Mouse (Mus musculus) natural killer cell, adult 2 months (primary cell): Measurements from ENCODE around the gene Ttll5.

Experiments
- DNase-seq, 2 experiments: peaks; one replicate each; pipeline ENCODE4 v3.0.0; 2022; ENCODE audit warnings: low spot score in 2 of 2

Ttll5 gene

DNA sequence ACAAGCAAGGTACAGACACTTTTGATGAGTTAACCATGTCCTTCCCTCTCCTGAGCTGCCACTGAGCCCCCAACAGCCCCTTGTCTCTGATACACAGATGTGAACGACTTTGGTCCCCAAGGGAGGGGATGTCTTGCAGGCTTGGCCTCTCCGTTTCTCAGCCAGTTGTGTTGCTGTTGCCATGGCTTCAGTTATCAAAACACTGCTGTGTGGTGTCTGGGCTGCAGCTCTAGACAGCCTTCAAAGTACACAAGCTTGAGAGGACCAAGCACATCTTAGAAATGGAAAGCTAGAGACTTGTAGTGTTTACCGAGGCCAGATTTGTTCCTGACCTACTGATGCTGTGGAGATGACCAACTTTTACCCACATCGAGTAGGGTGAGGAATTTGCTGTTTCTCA, 102.4 kb downstream of the Ttll5 start:
- DNase-seq = no peak

DNA sequence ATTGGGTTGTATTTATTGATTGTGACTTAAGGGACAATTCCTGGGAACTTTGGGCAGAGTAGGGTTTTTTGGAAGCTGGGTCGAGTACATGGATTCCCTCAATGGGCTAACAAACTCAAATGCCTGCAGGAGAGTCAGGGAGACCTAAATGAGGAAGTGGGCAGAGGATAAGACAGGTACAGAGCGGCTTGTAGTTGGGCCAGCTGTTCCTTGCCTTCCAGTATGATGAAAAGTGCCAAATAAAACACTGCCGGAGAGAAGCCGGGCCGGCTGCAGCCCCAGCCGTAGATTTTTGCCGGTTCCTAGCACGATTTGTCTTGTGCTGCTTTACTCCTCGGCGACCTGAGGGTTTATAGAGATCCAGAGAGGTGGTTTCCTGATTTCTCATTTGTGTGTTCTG, 104.1 kb downstream of the Ttll5 start:
- no peak for DNase-seq

DNA sequence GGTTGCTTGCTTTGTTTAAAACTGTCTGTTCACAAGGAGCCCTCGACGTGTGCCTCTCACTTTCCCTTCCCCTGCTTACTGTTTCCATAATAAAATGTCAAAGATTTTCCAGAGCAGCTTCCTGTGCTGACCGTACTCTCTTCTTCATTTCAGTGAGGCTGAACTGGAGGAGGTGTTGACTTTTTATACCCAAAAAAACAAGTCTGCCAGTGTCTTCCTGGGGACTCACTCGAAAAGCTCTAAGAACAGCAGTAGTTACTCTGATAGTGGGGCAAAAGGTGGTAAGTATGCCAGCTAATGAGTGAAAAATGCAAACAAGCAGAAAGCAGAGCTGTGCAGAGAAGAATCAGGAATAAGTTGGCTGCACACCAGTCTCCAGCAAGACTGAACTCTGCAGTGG, 105.3 kb downstream of the Ttll5 start:
- DNase-seq = no peak

DNA sequence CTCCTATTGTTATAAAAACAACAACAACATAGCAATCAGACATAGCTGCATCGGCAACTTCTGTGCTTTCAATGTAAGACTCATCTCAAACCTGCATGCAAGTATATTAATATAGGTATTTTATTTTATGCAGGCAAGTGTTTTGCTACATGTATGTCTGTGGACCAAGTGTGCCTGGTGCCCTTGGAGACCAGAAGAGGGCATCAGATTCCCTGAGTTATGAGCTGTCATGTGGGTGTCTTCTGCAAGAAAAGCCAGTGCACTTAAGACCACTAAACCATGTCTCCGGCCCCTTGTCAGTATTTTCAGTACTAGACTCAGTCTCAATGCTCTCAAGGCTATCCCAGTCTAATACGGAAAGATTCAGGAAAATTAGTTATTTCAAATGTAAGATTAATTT, 106.3 kb downstream of the Ttll5 start:
- DNase-seq = no peak

DNA sequence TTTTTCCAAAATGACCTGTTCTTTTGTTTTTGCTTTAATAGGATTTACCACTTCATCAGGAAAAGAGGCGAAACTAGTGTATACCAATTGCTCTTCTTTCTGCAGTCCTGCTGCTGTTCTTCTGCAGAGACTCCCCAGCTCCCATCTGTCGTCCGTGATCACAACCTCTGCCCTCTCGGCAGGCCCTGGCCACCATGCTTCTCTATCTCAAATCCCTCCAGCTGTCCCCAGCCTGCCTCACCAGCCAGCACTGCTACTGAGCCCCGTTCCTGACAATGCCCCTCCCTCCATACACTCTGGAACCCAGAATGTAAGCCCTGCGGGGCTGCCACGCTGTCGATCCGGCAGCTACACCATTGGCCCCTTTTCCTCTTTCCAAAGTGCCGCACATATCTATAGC, 108.8 kb downstream of the Ttll5 start:
- no peak for DNase-seq

DNA sequence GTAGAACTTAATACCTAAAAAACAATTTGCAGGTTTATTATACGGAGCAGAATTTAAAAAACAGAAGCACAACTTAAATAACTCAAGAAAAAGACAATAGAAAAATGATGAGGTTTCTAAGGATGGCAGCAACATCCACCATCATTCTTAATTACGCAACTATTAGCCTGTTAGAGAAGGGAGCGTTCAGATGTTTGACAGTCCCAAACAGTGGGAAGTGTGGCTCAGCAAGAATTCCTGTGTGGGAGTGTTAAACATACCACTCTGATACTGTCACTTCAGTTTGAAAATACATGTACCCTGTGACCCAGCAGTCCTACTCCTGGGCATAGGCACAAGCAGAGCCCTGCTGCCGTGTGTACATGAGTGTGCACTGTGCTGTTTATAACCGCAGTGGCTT, 112.9 kb downstream of the Ttll5 start:
- no peak for DNase-seq

DNA sequence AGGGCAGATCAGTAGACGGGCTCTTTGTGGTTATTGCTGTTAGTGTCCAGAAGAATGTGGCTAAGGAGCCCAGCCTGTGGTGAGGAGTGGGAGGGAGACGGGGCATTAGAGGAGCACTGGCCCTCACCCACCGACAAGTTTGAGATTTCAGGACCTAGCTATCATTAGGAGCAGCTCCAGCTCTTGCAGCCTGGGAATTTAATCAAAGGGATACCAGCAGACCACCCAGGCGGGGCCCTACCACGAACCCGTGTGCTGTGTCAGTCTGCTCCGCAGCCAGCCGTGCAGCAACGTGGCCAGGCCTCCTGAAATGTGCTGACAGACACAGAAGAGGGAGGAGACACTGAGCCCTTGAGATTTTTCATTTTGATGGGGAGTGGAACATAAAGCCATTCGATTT, 119.0 kb downstream of the Ttll5 start:
- no peak for DNase-seq

DNA sequence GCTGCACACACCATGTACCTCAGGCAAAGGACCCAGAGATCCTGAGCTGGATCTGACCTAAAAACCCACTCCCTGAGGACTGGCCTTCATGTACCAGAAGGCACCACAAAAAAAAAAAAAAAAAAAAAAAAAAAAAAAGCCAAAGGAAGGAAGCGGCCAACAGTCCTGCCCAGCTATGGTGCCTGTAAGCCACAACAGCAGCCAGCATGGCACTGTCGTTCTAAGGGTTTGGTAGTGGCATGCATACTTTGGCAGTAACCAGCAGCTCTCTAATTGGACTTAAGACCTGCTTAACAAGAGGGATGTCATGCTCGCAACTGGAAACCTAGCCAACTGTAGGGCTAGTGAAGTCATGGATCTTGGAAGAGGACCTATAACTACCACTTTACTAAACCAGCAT, 120.0 kb downstream of the Ttll5 start:
- DNase-seq = no peak

DNA sequence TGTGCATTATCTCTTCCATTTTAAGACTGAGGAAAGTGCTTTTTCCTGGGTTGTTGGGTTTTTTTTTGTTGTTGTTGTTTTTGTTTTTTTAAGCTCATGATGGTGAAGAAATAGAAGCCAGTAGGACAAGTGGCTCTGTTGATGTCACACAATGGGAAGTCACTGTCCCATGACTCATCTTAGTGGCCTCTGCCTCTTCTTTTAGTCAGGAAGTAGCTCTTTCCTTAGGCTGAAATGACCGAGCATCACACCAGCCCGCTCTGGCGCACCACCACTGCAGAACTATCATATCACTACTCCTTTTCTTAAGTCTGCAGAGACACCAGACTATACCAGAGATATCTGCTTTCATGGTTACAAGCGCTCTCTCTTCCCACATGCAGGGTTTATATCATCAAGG, 122.7 kb downstream of the Ttll5 start:
- DNase-seq = no peak

DNA sequence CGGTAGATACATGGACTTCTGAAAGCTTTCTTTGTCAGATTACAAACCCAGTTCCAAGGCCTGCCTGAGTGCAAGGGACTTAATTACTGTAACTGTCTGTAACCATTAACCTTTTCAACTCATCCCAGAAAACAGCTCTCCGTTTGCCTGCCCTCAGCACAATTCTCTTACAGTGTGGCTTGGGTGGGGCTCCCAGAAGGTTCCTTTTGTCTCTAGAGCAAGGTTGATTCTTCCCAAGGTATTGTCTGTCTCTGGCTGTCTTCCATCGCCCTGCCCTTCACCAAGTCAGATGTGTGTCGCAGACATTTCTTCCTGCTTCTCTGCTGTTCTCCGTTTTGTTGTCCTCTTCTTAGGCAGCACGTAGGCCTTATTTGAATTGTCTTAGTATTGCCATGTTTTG, 125.2 kb downstream of the Ttll5 start:
- no peak for DNase-seq

DNA sequence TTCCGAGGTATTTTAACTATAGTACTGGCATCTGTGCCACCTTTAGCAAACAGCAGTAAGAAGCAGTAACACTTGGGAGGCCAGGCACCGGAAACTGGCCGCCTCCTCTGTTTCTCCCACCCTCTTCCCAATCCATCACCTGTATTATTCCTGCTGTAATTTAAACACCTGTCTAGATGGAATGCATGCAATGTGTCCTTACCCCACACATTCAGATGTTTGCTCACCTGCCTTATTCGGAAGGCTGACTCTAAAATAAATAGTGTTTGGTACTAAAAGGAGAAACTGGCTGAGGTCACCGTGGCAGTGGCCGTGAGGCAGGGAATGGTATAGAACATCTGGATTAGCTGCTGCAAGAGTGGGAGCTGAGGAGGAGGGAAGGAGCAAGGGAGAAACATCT, 125.9 kb downstream of the Ttll5 start:
- no peak for DNase-seq

DNA sequence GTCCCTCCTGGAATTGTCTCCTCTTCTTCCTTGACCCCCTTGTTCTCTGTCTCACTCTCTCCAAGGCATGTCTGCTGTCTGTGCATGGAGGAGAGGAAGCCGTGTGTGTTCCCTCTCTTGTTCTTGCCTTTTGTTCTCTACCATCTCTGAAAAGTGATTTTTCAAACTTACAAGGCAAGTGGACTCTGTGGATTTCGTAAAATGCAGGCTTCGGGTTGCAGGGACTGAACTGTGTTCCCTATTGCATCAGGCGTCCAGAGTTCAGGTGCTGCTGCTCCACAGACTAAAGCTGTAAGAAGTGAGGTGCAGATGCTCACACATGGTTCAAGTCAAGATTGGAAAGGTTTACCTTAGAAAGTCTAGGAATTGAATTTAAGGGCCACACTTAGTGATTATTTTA, 126.6 kb downstream of the Ttll5 start:
- no peak for DNase-seq

DNA sequence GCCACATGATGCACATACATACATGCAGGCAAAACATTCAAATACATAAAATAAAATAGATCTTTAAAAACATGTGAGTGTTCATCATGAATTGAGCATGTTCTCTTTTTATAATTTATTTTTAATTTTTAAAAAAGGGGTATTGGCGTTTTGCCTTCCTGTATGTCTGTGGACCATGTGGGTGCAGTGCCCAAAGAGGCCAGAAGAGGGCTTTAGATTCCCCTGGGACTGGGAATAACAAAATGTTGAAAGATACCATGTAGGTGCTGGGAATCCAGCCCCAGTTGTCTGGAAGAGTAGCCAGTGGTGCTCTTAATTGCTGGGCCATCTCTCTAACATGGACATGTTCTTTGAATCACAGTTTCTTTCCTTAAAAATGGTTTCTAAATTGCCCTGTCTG, 127.4 kb downstream of the Ttll5 start:
- no peak for DNase-seq

DNA sequence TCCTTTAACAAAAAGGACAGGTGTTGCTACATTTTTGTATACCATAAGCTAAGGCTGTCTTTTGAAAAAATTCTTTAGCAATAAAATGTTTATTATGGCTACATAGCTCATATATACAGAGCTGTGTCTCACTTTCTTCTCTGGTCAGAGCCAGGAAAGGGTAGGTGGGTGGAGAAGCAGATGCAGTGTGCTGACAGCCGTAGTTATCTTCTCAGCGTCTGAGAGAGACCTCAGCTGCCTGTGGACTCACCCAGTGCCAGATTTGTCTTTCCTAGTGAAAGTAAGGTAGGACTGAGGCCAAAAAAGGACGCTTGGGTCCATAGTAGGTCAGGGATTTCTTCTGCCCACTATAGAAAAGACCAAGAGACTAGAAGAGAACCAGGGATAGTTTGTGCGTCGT, 127.9 kb downstream of the Ttll5 start:
- no peak for DNase-seq

DNA sequence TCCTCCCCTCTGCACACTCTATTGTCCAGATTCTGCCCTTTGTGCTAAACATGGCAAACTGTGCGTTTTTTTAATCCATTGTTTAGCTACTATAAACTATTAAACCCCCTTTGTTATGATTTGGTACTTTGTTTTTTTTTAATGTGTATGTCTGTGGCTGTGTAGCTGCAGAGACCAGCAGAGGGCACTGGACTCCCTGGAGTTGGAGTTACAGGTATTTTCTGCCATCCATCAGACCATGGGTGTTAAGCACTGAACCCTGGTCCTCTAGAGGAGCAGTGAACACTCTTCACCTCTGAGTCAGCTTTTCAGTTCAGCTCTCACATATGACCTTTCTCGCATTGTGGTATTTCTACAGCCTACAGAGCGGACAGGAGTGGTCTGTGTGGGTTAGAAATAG, 129.7 kb downstream of the Ttll5 start:
- DNase-seq = peak in 1 of 2 experiments; percentile 34

DNA sequence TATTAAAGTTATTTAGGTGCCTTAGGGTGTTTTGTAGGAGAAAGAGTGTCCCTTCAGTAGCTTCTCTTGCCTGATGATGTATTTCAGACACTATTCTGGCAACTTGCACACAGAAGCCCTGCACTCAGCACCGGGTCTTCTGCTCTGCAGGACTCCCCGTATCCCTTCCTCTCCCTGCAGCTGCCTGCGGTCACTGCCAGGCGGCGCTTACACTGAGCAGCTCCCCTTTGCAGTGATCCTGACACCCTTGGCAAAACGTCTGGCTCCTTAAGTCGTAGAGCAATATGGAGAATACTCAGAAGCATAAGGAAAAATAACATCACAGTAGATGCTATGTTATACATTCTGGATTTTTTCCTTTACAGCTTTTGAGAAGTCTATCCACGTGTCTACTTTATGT, 130.6 kb downstream of the Ttll5 start:
- no peak for DNase-seq

DNA sequence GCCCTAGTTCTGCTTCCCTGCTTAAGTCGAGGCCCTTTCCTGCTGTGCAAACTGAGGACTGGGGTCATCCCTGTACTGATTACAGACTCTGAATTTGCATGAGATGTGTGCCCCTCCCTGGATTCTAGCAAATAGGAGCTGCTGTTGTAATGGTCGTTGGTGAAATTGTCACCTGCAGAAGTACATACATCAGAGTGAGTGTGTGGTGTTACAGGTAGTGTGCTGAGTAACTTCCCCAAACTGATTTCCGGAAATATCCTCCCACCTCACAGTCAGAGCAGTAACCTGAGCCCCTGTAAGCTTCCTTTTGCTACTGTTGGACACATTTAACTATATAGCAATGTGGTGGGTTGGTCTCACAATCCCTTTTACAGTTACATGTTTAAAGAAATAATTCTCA, 131.2 kb downstream of the Ttll5 start:
- DNase-seq = no peak

DNA sequence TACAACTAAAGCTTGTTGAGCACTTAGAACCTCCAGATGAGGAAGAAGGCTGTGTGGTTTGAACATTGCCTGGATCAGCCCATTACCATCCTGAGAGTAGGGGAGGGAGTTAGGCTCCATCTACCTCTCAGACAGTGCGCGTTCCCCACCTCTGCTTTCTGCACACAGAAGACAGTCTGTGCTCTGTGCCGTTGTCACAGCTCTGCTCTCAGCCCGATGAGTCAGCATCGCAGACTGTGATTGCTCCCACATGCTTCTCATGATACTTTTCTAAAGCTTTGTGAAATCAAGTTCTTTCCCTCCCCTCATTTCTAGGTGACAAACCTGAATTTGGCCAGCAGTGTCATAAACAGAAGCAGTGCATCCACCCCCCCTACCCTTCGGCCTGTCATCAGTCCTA, 131.8 kb downstream of the Ttll5 start:
- no peak for DNase-seq

DNA sequence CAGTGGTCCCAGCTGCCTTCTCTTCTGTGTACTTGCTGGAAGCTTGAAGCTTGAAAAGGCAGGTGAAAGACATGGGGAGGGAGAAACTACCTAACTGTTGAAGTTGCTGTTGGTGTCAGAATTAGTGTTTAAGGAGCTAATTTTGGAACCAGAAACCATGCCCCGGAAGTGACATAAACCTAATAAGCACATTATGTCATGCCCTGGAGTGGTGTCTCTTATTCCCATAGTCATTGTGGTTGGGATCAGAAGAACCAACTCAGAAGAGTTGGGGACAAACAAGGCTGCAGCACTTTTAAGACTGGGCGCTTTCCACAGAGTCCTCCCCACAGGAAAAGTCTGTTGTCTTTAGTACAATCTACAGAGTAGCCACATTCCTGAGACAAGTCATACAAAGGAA, 134.0 kb downstream of the Ttll5 start:
- DNase-seq = no peak

DNA sequence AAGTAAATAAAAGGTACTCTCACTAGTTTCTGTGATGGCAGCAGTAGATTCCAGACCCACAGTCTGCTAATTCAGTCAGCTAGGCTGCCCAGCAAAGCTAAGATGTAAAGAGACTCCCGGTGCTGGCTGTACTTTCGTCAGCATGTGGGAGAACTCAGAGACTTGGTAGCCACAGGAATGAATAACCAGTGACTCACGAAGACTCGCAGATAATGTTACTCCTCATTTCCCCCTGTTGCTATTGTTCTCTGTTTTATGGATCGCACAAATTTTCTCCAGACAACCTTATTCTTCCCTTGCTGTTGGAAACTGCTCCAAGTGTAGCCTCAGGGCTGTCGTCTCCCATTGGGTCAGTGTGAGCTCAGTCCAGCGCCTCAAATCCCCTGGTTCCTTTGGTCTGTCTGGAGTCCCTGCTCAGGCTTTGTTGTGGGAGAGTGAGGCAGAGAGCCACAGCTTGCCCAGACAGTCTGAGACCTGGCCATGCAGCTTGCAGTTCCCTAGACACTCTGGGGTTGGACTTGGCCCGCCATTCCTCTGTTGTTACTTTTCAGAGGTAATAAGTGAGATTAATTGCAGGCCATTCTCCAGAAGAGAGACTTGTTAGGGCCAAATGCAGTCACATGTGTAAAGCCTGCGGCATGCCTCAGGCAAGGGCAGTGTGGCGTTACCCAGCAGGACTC, 135.5 kb downstream of the Ttll5 start:
- no peak for DNase-seq

DNA sequence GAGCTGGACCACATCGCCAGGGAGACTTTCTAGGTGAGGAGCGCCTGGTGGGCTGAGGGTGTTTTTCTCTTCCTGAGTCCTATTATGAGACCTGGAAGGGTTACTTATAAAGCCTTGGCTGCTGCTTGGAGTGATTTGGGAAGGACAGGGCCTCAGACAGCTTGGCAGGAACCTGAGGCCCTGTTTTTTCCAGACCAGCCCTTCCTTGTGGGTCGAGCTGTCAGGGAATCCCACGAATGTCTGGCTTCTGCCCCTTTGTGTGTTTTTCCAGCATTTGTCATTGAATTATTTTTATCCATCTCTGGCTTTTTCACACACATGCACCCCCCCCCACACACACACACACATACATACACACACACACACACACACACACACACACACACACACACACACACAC, 136.2 kb downstream of the Ttll5 start:
- no peak for DNase-seq

DNA sequence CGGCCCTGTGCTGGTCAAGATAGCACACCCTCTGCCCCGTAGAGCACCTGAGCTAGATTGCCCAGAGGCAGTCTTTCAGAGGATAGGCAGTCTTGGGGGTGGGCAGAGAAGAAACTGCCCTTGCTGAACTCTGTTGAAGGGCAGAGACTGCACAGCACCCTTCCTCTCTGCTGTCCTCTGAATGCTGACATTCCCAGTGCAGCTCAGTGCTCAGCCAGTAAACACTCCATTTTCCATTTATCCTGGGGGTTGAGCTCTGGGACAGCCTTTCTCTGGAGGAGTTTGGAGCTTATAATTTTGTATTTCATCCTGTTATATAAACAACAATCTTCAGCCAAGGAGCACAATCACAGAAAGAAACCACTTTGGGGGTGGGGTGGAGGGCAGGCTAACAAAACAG, 138.7 kb downstream of the Ttll5 start:
- DNase-seq = no peak

DNA sequence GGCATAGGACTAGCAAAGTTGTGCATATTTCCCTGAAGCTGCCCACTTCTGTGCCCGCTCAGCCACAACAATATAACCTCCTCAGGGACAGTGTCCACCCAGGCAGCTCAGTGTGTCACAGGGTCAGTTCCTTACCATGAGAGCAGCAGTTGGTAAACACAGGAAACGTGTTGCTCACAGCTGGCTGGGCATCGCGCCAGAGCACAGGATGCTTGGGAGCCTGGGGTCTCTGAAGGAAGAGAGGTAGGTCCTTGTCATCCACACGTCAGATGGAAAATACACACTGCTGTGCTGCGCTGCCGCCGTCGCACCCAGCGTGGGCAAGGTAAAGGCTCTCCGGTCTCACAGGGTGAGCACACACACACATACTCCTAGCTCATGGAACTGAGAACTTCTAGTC, 139.2 kb downstream of the Ttll5 start:
- DNase-seq = peak; percentile 67 to 79

DNA sequence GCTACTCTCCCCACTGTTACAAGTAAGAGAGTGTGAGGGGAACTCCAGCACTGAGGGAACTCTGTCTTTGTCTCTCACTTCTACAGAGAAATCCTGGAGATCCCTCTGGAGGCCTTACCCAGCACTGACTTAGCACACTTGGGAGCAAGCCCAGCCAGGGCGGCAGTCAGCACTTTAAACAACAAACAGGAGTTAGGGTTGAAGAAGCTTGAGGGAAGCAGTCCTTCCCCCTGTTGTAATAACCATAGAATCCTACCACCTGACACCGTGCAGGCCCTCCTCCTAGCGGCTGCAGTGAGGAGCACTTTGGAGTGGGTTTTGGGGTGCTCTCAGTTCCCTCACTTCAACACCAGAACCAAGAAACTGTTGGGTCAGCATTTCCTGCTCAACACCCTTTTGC, 140.0 kb downstream of the Ttll5 start:
- DNase-seq = peak in 1 of 2 experiments; percentile 57

DNA sequence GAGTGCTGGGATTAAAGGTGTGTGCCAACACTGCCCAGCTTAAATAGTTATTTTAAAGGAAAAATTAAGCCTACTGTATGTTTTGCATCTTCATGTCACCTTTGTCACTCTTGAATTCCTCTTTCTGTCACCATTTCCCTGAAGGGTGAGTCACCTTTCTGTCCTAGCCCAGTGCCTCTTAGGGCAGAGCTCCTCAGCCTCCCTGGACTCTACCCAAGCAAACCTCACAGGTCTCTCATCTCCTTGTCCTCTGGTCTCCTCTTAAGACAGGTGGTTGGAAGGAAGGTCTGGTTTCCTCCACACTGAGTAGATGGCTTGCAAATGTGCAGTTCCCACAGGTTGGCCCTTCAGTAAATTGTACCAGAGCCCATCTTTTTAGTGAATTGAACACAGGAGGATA, 143.4 kb downstream of the Ttll5 start:
- no peak for DNase-seq
